Mouse (Mus musculus): ENCODE measurements around the gene Gpt2. TPM values are rescaled to one million over a fixed set of nuclear protein-coding genes. Genes with fewer than 3 reads are reported as not detected.

Gene Gpt2
- polyA plus RNA-seq, 1 experiment: 51.5 TPM

DNA sequence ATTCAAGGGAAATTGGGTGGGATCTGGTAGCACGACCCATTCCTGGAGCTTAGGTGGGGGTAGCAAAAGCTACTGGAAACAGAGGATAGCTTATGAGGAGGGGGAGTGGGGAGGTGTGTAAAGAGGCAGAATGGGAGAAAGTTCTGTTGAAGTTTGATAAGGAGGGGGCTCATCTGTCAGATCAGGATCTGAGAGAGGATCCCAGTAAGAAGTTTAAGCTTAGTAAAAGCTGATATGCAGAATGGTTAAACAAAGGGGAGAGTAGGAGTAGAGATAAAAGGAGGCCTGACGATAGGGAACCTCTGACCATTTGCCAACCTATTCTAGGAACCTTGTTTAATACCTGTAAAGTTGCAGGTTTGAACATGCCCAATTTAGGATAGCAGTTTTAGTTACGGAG lies 72.8 kb downstream of the Gpt2 start:
- no peak for TF ChIP-seq POLR2A (IDR thresholded peaks at IDR 0.05; ENCODE audit: low read depth, low read length)
- no peak for TF ChIP-seq CTCF (conservative IDR thresholded peaks at IDR 0.05; ENCODE audit: insufficient read depth, insufficient read length, low read depth, low read length)
- Histone ChIP-seq H3K4me3 (ENCODE audit: insufficient read depth, low read depth, low read length) (no peak overlapping the region), H3K4me1 (ENCODE audit: control insufficient read depth, insufficient read depth, low read length) (peaks cover 7% of the 10 kb centered on the region; the same call in 1 of the 2 replicates), H3K27me3 (replicated peaks; ENCODE audit: control insufficient read depth, insufficient read depth, low read length) (no peaks in the 10 kb centered on the region; the same call in 1 of the 2 replicates), H3K36me3 (ENCODE audit: control insufficient read depth, insufficient read depth, low read length) (no peaks in the 10 kb centered on the region), H3K27ac (ENCODE audit: insufficient read depth, low read depth, low read length) (no peak overlapping the region)
- 85% methylated on average over 3 of the region's 3 CpGs for WGBS
- DNase-seq: no peak

DNA sequence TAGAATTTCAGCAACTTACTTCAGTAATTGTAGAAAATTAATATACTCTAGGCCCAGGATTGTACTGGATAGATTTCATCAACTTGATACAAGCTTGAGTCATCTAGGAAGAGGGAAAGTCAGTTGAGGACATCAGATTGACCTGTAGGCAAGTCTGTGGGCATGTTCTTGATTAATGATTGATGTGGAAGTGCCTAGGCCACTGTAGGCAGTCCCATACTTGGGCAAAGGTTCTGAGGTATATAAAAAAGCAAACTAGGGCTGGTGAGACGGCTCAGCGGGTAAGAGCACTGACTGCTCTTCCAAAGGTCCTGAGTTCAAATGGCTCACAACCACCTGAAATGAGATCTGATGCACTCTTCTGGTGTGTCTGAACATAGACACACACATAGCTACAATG lies 75.4 kb downstream of the Gpt2 start:
- H3K4me1 ChIP-seq (ENCODE audit: control insufficient read depth, insufficient read depth, low read length): peaks cover 7% of the 10 kb centered on the region; the same call in 1 of the 2 replicates
- H3K36me3 ChIP-seq (ENCODE audit: control insufficient read depth, insufficient read depth, low read length): no peaks in the 10 kb centered on the region
- peak; percentile 89 for DNase-seq
- no peaks in the 10 kb centered on the region; the same call in 1 of the 2 replicates for H3K27me3 ChIP-seq (replicated peaks; ENCODE audit: control insufficient read depth, insufficient read depth, low read length)
- no peak overlapping the region for H3K4me3 ChIP-seq (ENCODE audit: insufficient read depth, low read depth, low read length)
- no peak for TF ChIP-seq CTCF (conservative IDR thresholded peaks at IDR 0.05; ENCODE audit: insufficient read depth, insufficient read length, low read depth, low read length)
- no peak for TF ChIP-seq POLR2A (IDR thresholded peaks at IDR 0.05; ENCODE audit: low read depth, low read length)
- WGBS: 58% methylated on average over 2 of the region's 2 CpGs
- no peak overlapping the region; the same call in 1 of the 2 replicates for H3K27ac ChIP-seq (ENCODE audit: insufficient read depth, low read depth, low read length)

DNA sequence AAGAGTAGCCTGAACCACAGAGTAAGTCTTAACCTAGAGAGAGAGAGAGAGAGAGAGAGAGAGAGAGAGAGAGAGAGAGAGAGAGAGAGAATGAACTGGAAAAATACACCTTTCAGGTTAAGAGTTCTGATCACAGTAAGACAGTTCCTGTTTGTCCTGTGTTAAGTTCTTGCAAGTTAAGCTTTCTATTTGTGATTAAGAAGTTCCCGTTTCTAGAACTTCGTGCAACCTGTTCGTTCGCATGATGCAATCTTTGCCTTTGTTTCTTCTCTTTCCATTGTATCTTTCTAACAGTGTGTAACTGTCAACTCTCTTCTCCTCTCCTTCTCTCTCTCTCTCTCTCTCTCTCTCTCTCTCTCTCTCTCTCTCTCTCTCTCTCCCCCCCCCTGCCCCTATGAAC lies 78.1 kb downstream of the Gpt2 start:
- Histone ChIP-seq H3K4me1 (ENCODE audit: control insufficient read depth, insufficient read depth, low read length) (peaks cover 11% of the 10 kb centered on the region; the same call in 1 of the 2 replicates), H3K27me3 (replicated peaks; ENCODE audit: control insufficient read depth, insufficient read depth, low read length) (no peaks in the 10 kb centered on the region; the same call in 1 of the 2 replicates), H3K4me3 (ENCODE audit: insufficient read depth, low read depth, low read length) (no peak overlapping the region), H3K36me3 (ENCODE audit: control insufficient read depth, insufficient read depth, low read length) (no peaks in the 10 kb centered on the region), H3K27ac (ENCODE audit: insufficient read depth, low read depth, low read length) (no peak overlapping the region)
- 84% methylated on average over 4 of the region's 4 CpGs for WGBS
- no peak for TF ChIP-seq CTCF (conservative IDR thresholded peaks at IDR 0.05; ENCODE audit: insufficient read depth, insufficient read length, low read depth, low read length)
- no peak for TF ChIP-seq POLR2A (IDR thresholded peaks at IDR 0.05; ENCODE audit: low read depth, low read length)
- DNase-seq: no peak

DNA sequence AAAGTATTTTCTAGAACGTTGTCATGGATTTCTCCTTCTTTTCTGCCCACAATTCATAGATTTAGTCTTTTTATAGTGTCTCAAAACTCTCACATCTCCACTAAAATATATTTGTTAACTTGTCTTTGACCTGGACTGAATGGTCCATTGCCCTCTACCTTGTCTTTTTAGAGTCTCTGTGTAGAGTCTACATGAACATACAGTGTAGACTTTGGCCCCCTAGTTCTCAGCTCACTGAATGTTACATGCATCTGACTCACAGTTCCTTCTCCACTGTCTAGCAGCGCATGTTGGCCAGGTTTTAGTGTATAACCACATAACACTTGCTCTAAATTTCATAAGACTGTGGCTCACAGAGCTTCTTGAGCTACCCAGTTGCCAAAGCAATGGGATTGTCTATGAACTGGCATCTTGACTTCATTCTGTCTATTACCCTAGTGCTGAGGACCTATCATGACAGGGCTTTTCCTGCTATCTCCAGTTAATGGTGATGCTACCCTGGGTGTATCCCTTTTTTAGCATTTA lies 81.7 kb downstream of the Gpt2 start:
- no peak for TF ChIP-seq POLR2A (IDR thresholded peaks at IDR 0.05; ENCODE audit: low read depth, low read length)
- TF ChIP-seq CTCF (conservative IDR thresholded peaks at IDR 0.05; ENCODE audit: insufficient read depth, insufficient read length, low read depth, low read length): no peak
- H3K27ac ChIP-seq (ENCODE audit: insufficient read depth, low read depth, low read length): peak overlapping the region; percentile 45
- peak; percentile 72 for DNase-seq
- no peaks in the 10 kb centered on the region for H3K27me3 ChIP-seq (replicated peaks; ENCODE audit: control insufficient read depth, insufficient read depth, low read length)
- H3K36me3 ChIP-seq (ENCODE audit: control insufficient read depth, insufficient read depth, low read length): no peaks in the 10 kb centered on the region
- H3K4me1 ChIP-seq (ENCODE audit: control insufficient read depth, insufficient read depth, low read length): peaks cover 4% of the 10 kb centered on the region; the same call in 1 of the 2 replicates
- 69% methylated on average over 2 of the region's 2 CpGs for WGBS
- H3K4me3 ChIP-seq (ENCODE audit: insufficient read depth, low read depth, low read length): no peak overlapping the region

Other genes with a start within 250 kb of the Gpt2 start
- 6.9 and 9.9 TPM in 2 replicates for gene Orc6, start 192.9 kb upstream of the Gpt2 start, polyA plus RNA-seq (2012; rRNA removed)
- gene Vps35, start 192.8 kb upstream of the Gpt2 start, polyA plus RNA-seq (2012; rRNA removed): 26.0 and 33.3 TPM in 2 replicates
- gene Mylk3, start 106.2 kb upstream of the Gpt2 start, polyA plus RNA-seq (2012; rRNA removed): 0.62 and 0.77 TPM in 2 replicates
- gene 4921524J17Rik, start 59.7 kb upstream of the Gpt2 start, polyA plus RNA-seq (2012; rRNA removed): 4.2 and 6.9 TPM in 2 replicates
- gene Dnaja2, start 62.8 kb downstream of the Gpt2 start, polyA plus RNA-seq (2012; rRNA removed): 18.0 and 32.9 TPM in 2 replicates
- gene Neto2, start 208.3 kb downstream of the Gpt2 start, polyA plus RNA-seq (2012; rRNA removed): 0.09 and 0.14 TPM in 2 replicates